Mouse (Mus musculus): ENCODE measurements at regions not wholly inside any gene's neighbourhood (a gene's known extent, or its start where the extent isn't known, plus 50 kb on each side); places are given as distances from the start of the nearest gene placed in this dataset.

DNA sequence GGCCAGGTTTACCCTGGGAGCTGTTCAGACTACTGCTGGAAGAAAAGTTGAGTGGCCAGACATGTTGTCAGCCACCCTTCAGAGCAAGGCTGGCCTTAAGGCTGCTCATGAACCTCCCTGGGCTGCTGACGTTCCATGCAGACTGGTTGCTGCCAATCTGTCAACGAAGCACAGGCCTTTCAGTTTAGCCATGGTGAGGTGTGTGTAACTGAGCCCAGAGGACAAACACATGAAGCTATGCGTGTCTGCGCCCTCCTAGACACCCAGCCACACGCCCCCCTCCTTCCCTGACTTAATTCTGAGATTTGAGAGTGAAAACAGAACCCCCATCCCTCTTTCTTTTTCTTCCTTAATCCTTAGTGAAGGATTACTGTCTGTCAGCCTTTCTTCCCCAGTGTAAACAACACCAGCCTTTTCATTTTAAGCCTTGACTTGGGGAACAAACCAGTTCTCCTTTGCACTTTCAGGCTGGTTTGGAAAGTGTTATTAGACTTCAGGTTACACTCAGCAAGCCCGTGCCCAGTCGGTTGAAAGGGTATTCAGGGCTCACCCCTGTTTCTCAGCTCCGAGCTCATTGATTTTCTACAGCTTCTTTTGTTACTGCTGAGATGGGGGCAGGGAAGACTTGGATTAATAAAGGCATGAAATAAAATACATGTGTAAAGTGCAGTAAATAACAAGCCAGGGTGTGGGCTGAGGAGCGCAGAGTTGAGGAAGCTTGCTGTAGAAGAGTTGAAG is 379.4 kb downstream of the Dmrt2 start:
- H3K27me3 ChIP-seq, result no peaks in the 10 kb centered on the region
- H3K4me2 ChIP-seq, result no peak overlapping the region
- H3K27ac ChIP-seq, result no peak overlapping the region
- H3K4me3 ChIP-seq, result no peak overlapping the region
- H3K9me3 ChIP-seq (replicated peaks), result no peaks in the 10 kb centered on the region
- no peaks in the 10 kb centered on the region for H3K36me3 ChIP-seq (ENCODE audit: poor library complexity, severe bottlenecking)
- 15% methylated on average over 9 of the region's 9 CpGs for WGBS
- no peak for ATAC-seq
- peaks cover 5% of the 10 kb centered on the region; the same call in 1 of the 2 replicates for H3K4me1 ChIP-seq
- no peak overlapping the region for H3K9ac ChIP-seq

GRCm38 (mm10) chr19:26059668-26060067 is 387.5 kb downstream of the Dmrt2 start:
- Histone ChIP-seq H3K27me3 (no peaks in the 10 kb centered on the region), H3K4me2 (no peak overlapping the region), H3K36me3 (ENCODE audit: poor library complexity, severe bottlenecking) (no peaks in the 10 kb centered on the region), H3K27ac (no peak overlapping the region), H3K4me3 (no peak overlapping the region), H3K9ac (no peak overlapping the region), H3K9me3 (replicated peaks) (no peaks in the 10 kb centered on the region), H3K4me1 (no peaks in the 10 kb centered on the region)
- ATAC-seq, result no peak
- 90% methylated on average over 2 of the region's 2 CpGs for WGBS

DNA sequence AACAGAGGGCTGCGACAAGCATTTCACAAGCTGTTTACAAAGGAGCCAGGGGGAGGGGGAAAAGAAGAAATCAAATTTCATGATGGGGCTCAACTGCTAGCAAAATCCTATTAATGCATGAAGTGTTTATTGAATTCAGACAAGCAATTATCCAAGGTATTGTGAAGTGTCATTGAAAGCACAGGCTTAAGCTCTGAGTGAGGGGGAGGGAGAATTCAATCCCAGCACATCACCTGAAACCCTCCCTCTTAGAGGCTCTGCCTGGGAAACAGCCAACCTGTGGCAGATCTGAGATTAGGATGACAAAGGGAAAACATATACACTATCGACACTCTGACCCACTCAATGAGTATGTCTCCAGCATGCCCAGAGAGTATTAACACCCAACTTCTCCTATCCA is 396.3 kb downstream of the Dmrt2 start:
- H3K4me3 ChIP-seq, result no peak overlapping the region
- no peak overlapping the region for H3K9ac ChIP-seq
- H3K36me3 ChIP-seq (ENCODE audit: poor library complexity, severe bottlenecking), result no peaks in the 10 kb centered on the region
- H3K27me3 ChIP-seq, result no peaks in the 10 kb centered on the region
- WGBS, result 53% methylated on average over 2 of the region's 2 CpGs
- no peaks in the 10 kb centered on the region for H3K9me3 ChIP-seq (replicated peaks)
- H3K4me2 ChIP-seq, result no peak overlapping the region
- H3K4me1 ChIP-seq, result no peaks in the 10 kb centered on the region; the same call in 1 of the 2 replicates
- no peak overlapping the region for H3K27ac ChIP-seq
- no peak for ATAC-seq

- Histone ChIP-seq H3K4me2 (no peak overlapping the region), H3K27me3 (no peaks in the 10 kb centered on the region), H3K4me1 (no peaks in the 10 kb centered on the region; the same call in 1 of the 2 replicates), H3K9ac (no peak overlapping the region), H3K36me3 (ENCODE audit: poor library complexity, severe bottlenecking) (no peaks in the 10 kb centered on the region), H3K27ac (no peak overlapping the region), H3K9me3 (replicated peaks) (no peaks in the 10 kb centered on the region), H3K4me3 (no peak overlapping the region)
- no peak for ATAC-seq
- 89% methylated on average over 3 of the region's 3 CpGs for WGBS
Observed at GRCm38 (mm10) chr19:26069908-26070307, 397.7 kb downstream of the Dmrt2 start.

DNA sequence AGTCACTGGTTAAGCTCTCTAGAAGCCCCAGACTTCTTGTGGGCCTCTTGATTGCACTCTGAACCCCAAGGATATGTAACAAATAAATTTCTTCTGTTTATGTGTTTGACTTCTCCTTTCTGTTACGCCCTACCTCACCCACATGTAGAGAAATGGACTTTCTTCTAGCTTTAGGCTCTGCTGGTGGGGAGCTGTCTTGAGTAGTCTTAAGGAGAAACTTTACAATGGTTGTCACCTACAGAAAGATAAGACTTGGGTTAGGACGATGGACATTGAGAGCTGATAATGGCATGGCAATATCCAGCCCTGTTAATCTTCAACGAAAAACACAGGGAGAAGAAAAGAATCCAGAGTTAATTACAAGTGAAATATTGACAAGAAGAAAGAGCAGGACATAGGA is 416.1 kb downstream of the Dmrt2 start:
- H3K9me3 ChIP-seq (replicated peaks), result no peaks in the 10 kb centered on the region
- H3K9ac ChIP-seq, result no peak overlapping the region
- WGBS, result 76% methylated on average over 3 of the region's 3 CpGs
- H3K4me3 ChIP-seq, result no peak overlapping the region
- no peaks in the 10 kb centered on the region for H3K27me3 ChIP-seq
- ATAC-seq, result no peak
- H3K4me2 ChIP-seq, result no peak overlapping the region
- H3K27ac ChIP-seq, result no peak overlapping the region
- no peaks in the 10 kb centered on the region for H3K4me1 ChIP-seq
- H3K36me3 ChIP-seq (ENCODE audit: poor library complexity, severe bottlenecking), result no peaks in the 10 kb centered on the region

DNA sequence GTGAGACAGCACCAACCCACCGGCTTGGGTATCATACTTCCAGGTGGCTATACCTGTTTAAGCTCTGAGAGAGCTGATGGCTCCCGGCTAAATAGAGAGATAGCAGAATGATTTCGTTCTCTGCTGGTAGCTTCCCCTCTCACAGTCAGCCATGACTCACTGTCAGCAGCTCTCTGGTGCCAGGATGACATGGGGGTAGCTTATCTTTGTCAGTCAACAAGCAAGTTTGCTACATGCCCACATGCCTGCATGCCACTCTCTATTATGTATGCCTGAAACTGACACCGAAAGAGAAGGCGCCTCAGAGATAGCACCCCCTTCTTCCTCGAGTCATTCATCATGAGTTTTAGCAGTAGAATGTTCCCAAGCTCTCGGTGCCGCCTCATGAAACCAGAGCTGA is 419.2 kb downstream of the Dmrt2 start:
- H3K9me3 ChIP-seq (replicated peaks), result no peaks in the 10 kb centered on the region
- no peak overlapping the region for H3K9ac ChIP-seq
- no peaks in the 10 kb centered on the region for H3K27me3 ChIP-seq
- no peaks in the 10 kb centered on the region for H3K36me3 ChIP-seq (ENCODE audit: poor library complexity, severe bottlenecking)
- no peak overlapping the region for H3K4me3 ChIP-seq
- 90% methylated on average over 8 of the region's 8 CpGs for WGBS
- H3K4me2 ChIP-seq, result no peak overlapping the region
- no peak for ATAC-seq
- no peaks in the 10 kb centered on the region for H3K4me1 ChIP-seq
- no peak overlapping the region for H3K27ac ChIP-seq

GRCm38 (mm10) chr19:26093844-26094243 is 421.6 kb downstream of the Dmrt2 start:
- no peak for ATAC-seq
- Histone ChIP-seq H3K4me3 (no peak overlapping the region), H3K27ac (no peak overlapping the region), H3K9me3 (replicated peaks) (no peaks in the 10 kb centered on the region), H3K4me2 (no peak overlapping the region), H3K9ac (no peak overlapping the region), H3K27me3 (no peaks in the 10 kb centered on the region), H3K4me1 (no peaks in the 10 kb centered on the region), H3K36me3 (ENCODE audit: poor library complexity, severe bottlenecking) (no peaks in the 10 kb centered on the region)
- WGBS, result 94% methylated on average over 1 of the region's 1 CpGs

GRCm38 (mm10) chr19:26114326-26114725 is 442.1 kb downstream of the Dmrt2 start:
- Histone ChIP-seq H3K27ac (no peak overlapping the region), H3K4me3 (no peak overlapping the region), H3K9ac (no peak overlapping the region), H3K4me1 (no peaks in the 10 kb centered on the region), H3K4me2 (no peak overlapping the region), H3K9me3 (replicated peaks) (no peaks in the 10 kb centered on the region), H3K36me3 (ENCODE audit: poor library complexity, severe bottlenecking) (no peaks in the 10 kb centered on the region), H3K27me3 (no peaks in the 10 kb centered on the region)
- no peak for ATAC-seq
- 85% methylated on average over 6 of the region's 6 CpGs for WGBS

DNA sequence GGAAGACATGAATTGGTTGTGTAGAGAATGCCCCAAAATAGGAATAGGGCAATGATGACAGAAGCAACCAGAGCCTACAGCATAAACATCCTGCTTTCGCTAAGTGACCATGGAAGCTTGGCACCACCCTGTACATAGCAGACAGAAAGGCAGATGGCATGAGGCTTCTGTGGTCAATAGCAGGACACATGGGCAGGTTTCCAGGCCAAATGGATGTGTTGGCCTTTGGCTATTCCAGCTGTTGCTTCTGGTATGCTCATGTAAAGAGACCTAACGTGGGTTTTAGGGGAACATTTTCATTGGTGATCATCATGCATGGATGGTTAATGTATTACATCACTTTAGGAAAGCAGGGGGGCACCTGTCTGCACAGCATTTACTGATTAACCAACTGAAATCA is 456.2 kb downstream of the Dmrt2 start:
- H3K4me3 ChIP-seq, result no peak overlapping the region
- no peaks in the 10 kb centered on the region for H3K27me3 ChIP-seq
- no peaks in the 10 kb centered on the region for H3K9me3 ChIP-seq (replicated peaks)
- no peaks in the 10 kb centered on the region for H3K4me1 ChIP-seq
- no peak overlapping the region for H3K4me2 ChIP-seq
- no peak overlapping the region for H3K9ac ChIP-seq
- ATAC-seq, result no peak
- WGBS, result 80% methylated on average over 2 of the region's 2 CpGs
- H3K27ac ChIP-seq, result no peak overlapping the region
- no peaks in the 10 kb centered on the region for H3K36me3 ChIP-seq (ENCODE audit: poor library complexity, severe bottlenecking)

GRCm38 (mm10) chr19:26134385-26134784 is 462.2 kb downstream of the Dmrt2 start:
- no peaks in the 10 kb centered on the region for H3K27me3 ChIP-seq
- 84% methylated on average over 4 of the region's 4 CpGs for WGBS
- ATAC-seq, result no peak
- no peak overlapping the region for H3K4me2 ChIP-seq
- H3K9ac ChIP-seq, result no peak overlapping the region
- no peak overlapping the region for H3K27ac ChIP-seq
- no peaks in the 10 kb centered on the region for H3K36me3 ChIP-seq (ENCODE audit: poor library complexity, severe bottlenecking)
- peaks cover 7% of the 10 kb centered on the region; the same call in 1 of the 2 replicates for H3K4me1 ChIP-seq
- no peaks in the 10 kb centered on the region for H3K9me3 ChIP-seq (replicated peaks)
- no peak overlapping the region for H3K4me3 ChIP-seq

DNA sequence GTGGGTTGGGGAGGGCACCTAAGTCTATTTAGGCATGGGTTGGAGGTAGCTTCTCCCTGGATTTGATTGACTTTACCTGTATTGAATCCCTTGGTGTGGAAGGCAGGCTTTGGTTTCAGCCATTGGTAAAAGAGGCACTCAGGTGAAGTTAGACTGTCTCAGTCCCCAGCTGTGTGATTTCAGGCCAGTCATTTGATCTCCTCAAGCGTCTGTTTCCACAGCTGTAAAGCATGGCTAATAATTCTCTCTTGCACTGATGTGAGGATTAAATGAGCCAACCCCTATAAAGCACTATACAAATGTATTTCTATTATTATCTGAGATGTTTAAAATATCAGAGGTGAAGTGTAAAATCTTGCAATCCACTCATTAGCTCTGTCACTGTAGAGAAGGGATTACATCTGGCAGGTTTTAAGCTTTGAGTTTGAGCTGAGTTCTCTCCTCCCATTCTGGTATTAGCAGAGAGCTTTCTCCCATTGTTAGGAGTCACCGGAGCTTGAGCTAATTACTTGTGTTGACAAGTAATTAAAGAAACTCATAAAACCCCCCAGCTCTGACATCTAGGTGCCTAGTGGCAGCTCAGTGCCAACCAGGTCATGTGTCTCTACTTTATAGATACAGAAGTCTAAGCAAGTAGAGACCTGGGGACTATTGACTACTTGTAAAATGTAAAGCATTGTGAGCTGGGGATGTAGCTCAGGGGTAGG is 463.3 kb downstream of the Dmrt2 start:
- H3K36me3 ChIP-seq (ENCODE audit: poor library complexity, severe bottlenecking), result no peaks in the 10 kb centered on the region
- no peak for ATAC-seq
- no peak overlapping the region for H3K9ac ChIP-seq
- no peaks in the 10 kb centered on the region for H3K27me3 ChIP-seq
- H3K9me3 ChIP-seq (replicated peaks), result no peaks in the 10 kb centered on the region
- no peak overlapping the region for H3K4me3 ChIP-seq
- H3K27ac ChIP-seq, result no peak overlapping the region
- peaks cover 7% of the 10 kb centered on the region; the same call in 1 of the 2 replicates for H3K4me1 ChIP-seq
- WGBS, result 11% methylated on average over 2 of the region's 2 CpGs
- no peak overlapping the region for H3K4me2 ChIP-seq

GRCm38 (mm10) chr19:26140647-26141046 is 464.2 kb upstream of the Smarca2 start:
- H3K27me3 ChIP-seq, result no peaks in the 10 kb centered on the region
- H3K27ac ChIP-seq, result no peak overlapping the region
- no peaks in the 10 kb centered on the region for H3K9me3 ChIP-seq (replicated peaks)
- no peak for ATAC-seq
- 60% methylated on average over 2 of the region's 2 CpGs for WGBS
- no peak overlapping the region for H3K4me3 ChIP-seq
- H3K4me1 ChIP-seq, result peaks cover 2% of the 10 kb centered on the region; the same call in 1 of the 2 replicates
- no peaks in the 10 kb centered on the region for H3K36me3 ChIP-seq (ENCODE audit: poor library complexity, severe bottlenecking)
- H3K4me2 ChIP-seq, result no peak overlapping the region
- no peak overlapping the region for H3K9ac ChIP-seq

All from forebrain, embryonic 13.5 days (tissue).